Mouse (Mus musculus) G1E (cell line): Measurements from ENCODE around the gene Rhbdd1.

ENCODE experiments used
- CTCF ChIP-seq: IDR thresholded peaks from 2 replicates; pipeline ENCODE4 v1.5.1; 2012; ENCODE audit warnings: low read depth, low read length, inconsistent platforms, mixed read lengths
- TAL1 ChIP-seq: conservative IDR thresholded peaks from 2 replicates; pipeline ENCODE4 v1.6.1; 2012; ENCODE audit warnings: low read depth, low read length, inconsistent platforms, mixed read lengths

DNA sequence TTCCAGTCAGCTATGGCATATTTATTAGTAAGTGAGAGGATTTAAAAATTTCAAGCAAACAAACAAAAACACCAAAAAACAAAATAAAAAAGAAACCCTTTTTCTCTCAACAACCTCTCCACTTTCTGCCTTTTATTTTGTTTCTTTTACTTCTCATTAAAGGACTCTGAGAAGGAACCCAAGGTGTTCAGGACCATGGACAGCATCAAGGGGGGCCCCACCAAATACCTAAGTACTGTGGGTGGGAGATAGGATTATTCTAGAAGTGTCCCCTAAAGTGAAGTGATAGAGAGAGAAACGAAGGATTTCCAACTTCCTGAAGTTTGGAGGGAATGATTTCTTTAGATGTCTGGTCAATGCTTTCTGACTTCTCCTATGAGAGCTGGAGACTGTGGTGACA, 17.7 kb upstream of the Rhbdd1 start:
- TF ChIP-seq TAL1 (no peak), CTCF (no peak)
